Mouse (Mus musculus) monocyte, adult 59 days (primary cell): Measurements from ENCODE around the gene Vmn1r1. TPM values are rescaled to one million over a fixed set of nuclear protein-coding genes. Genes with fewer than 3 reads are reported as not detected.

Experiments used
- total RNA-seq, 2 experiments: library from RNA; stranded (reverse); gene quantifications; one replicate each; pipeline ENCODE4 v1.2.4; 2023

Vmn1r1 gene
- total RNA-seq, result not detected

DNA sequence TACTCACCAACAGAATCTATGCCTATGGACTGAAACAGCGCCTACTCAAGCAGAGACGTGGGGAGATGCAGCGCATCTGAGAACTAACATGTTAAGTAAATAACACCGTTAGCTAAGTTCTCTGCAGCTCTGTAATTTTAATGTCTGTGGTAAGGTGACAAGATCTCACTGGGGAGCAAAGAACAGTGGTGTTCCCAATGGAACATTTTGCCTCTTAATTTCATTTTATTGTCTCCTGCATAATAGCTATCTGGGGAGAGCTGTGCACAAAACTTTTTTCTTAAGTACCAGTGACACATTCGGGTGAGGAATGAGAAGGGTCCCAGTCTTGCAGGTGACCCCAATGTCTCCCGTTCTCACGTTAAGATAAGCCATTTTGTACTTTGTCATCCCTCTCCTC, at the start of gene Vmn1r1:
Gene Vmn1r1, minus strand, starts transcription at position 101 of the 400 bp plus-strand sequence.

DNA sequence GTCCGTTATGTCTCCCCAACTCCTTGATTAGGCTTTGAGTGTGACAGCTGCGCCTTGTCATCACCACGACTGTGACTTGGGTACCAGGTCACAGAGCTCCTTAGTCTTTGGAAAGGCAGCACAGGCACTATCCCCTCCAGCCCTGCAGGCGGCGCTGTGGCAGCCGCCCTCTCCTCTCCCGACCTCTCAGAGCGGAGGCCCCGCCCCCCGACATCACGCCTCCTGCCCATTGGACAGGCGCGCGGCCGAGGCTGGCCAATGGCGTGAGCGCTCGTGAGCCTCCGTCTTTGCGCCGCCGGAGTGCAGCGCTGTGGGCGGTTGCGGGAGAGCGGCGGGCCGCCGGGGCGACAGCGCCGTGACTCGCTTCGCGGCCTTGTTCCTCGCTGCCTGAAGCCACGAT, 39.8 kb downstream of the Vmn1r1 start, which contains the start of gene Srp9:
Gene Srp9, plus strand, starts transcription at position 232 of the 400 bp plus-strand sequence.

Other genes with a start within 250 kb of the Vmn1r1 start
- under 1 TPM; 0.66 to 0.70 TPM for gene Enah, start 144.5 kb downstream of the Vmn1r1 start, total RNA-seq
- gene Srp9, start 39.7 kb downstream of the Vmn1r1 start, total RNA-seq, result 10 to 100 TPM; 48.7 to 55.1 TPM
- 100 to 1,000 TPM; 222 to 232 TPM for gene Degs1, start 118.3 kb upstream of the Vmn1r1 start, total RNA-seq
- gene Fbxo28, start 177.1 kb upstream of the Vmn1r1 start, total RNA-seq, result 10 to 100 TPM; 43.2 to 49.5 TPM
- gene Trp53bp2, start 244.7 kb upstream of the Vmn1r1 start, total RNA-seq, result 10 to 100 TPM; 21.5 to 22.0 TPM